Mouse (Mus musculus) thymus, postnatal 36 days (tissue): ENCODE measurements around the gene Wfdc15b.

Experiments
- DNase-seq, 2 experiments: peaks; one replicate each; pipeline ENCODE4 v3.0.0; 2022; ENCODE audit warnings: mixed read lengths in 2 of 2

The Wfdc15b gene

GRCm38 (mm10) chr2:164177831-164178230 lies 43.6 kb downstream of the Wfdc15b start:
- DNase-seq = no peak

- no peak for DNase-seq
Observed at GRCm38 (mm10) chr2:164175850-164176249, 45.6 kb downstream of the Wfdc15b start.

GRCm38 (mm10) chr2:164174649-164175395 lies 46.6 kb downstream of the Wfdc15b start:
- DNase-seq = no peak

GRCm38 (mm10) chr2:164173394-164173793 lies 48.1 kb downstream of the Wfdc15b start:
- no peak for DNase-seq

GRCm38 (mm10) chr2:164170902-164171301 lies 50.6 kb downstream of the Wfdc15b start, which contains the start of gene Kcns1:
TSS of gene Kcns1 (minus strand) at chr2:164171113.
- DNase-seq = no peak

GRCm38 (mm10) chr2:164170326-164170725 lies 51.1 kb downstream of the Wfdc15b start:
- no peak for DNase-seq

- DNase-seq = peak in 1 of 2 experiments; percentile 10
Observed at GRCm38 (mm10) chr2:164168571-164168946, 52.9 kb downstream of the Wfdc15b start.

GRCm38 (mm10) chr2:164167752-164168570 lies 53.5 kb downstream of the Wfdc15b start:
- no peak for DNase-seq

GRCm38 (mm10) chr2:164164941-164165340 lies 56.5 kb downstream of the Wfdc15b start:
- no peak for DNase-seq
